Mouse (Mus musculus) megakaryocyte, embryonic 14.5 days (primary cell): ENCODE results near the gene Ercc1. TPM values are rescaled to one million over a fixed set of nuclear protein-coding genes. Genes with fewer than 3 reads are reported as not detected.
A peak's percentile ranks its signal among the peaks of the same experiment; 100 is the strongest.

Source experiments
- H3K27me3 ChIP-seq: replicated peaks from 2 replicates; pipeline ENCODE3; 2012; ENCODE audit warnings: inconsistent platforms
- H3K36me3 ChIP-seq: replicated peaks from 2 replicates; pipeline ENCODE3; 2012; ENCODE audit warnings: low read length, inconsistent platforms, mixed read lengths
- H3K4me1 ChIP-seq: 2 replicates; pipeline ENCODE4 v1.6.1; 2012; ENCODE audit warnings: inconsistent platforms
- H3K4me3 ChIP-seq: replicated peaks from 2 replicates; pipeline ENCODE3; 2012; ENCODE audit warnings: moderate library complexity, mild to moderate bottlenecking, inconsistent platforms
- H3K9me3 ChIP-seq: 2 replicates; pipeline ENCODE4 v1.6.1; 2012; ENCODE audit warnings: inconsistent platforms
- FLI1 ChIP-seq: IDR thresholded peaks from 2 replicates; pipeline ENCODE4 v1.6.1; 2012; ENCODE audit warnings: low read length, inconsistent platforms, mixed read lengths
- GATA1 ChIP-seq: IDR thresholded peaks from 3 replicates; pipeline ENCODE4 v1.6.1; 2012; ENCODE audit warnings: mixed read lengths, low read length, inconsistent platforms, borderline replicate concordance
- polyA plus RNA-seq: library from polyadenylated mRNA; stranded (reverse); fragments of >175 nt; gene quantifications from 2 replicates; pipeline ENCODE4 v1.2.3, GENCODE M21; 2012; ENCODE audit warnings: low replicate concordance; ENCODE audit not compliant: insufficient read depth

Ercc1 gene
- 36.5 and 52.2 TPM in 2 replicates for polyA plus RNA-seq

GRCm38 (mm10) chr7:19344237-19344847 is at the start of gene Ercc1:
Ercc1 (plus strand) TSS chr7:19344778.
- H3K27me3 ChIP-seq: peaks cover 17% of the 10 kb centered on the region
- peaks cover 58% of the 10 kb centered on the region for H3K4me1 ChIP-seq
- H3K36me3 ChIP-seq: peaks cover 17% of the 10 kb centered on the region
- TF ChIP-seq GATA1 (no peak), FLI1 (no peak)
- no peaks in the 10 kb centered on the region for H3K9me3 ChIP-seq
- peak within 1 kb of the TSS; percentile 96 for H3K4me3 ChIP-seq

GRCm38 (mm10) chr7:19295503-19296185 is 48.9 kb upstream of the Ercc1 start:
- peak overlapping the region; percentile 92 for H3K4me3 ChIP-seq
- peaks cover 2% of the 10 kb centered on the region for H3K27me3 ChIP-seq

DNA sequence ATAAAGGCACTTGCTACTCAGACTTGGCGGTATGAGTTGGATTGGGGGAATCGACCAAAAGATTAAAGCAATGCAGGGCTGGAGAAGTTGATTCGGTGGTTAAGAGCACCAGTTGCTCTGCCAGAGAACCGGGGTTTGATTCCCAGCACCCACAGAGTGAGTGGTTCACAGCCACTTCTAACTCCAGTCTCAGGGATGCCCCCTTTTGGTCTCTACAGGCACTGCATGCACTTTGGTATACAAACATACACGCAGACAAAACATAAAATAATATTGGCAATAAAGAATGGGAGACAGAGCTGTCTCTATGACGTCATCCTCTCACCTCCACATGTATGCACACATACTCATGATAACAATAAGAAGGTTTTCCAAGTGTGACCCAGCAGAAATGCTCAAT is 47.5 kb upstream of the Ercc1 start:
- TF ChIP-seq FLI1 (no peak), GATA1 (no peak)
- Histone ChIP-seq H3K4me1 (peaks cover 29% of the 10 kb centered on the region), H3K36me3 (no peaks in the 10 kb centered on the region), H3K4me3 (no peak overlapping the region), H3K9me3 (no peaks in the 10 kb centered on the region), H3K27me3 (peaks cover 9% of the 10 kb centered on the region)

More at GRCm38 (mm10) chr7:19295503-19296185, 48.9 kb upstream of the Ercc1 start:
- Histone ChIP-seq H3K9me3 (no peaks in the 10 kb centered on the region), H3K4me1 (peaks cover 31% of the 10 kb centered on the region), H3K36me3 (no peaks in the 10 kb centered on the region)
- TF ChIP-seq FLI1 (no peak), GATA1 (no peak)

GRCm38 (mm10) chr7:19297794-19298193 is 46.8 kb upstream of the Ercc1 start:
- TF ChIP-seq FLI1 (no peak), GATA1 (no peak)
- H3K4me3 ChIP-seq: no peak overlapping the region
- H3K36me3 ChIP-seq: no peaks in the 10 kb centered on the region
- H3K9me3 ChIP-seq: no peaks in the 10 kb centered on the region
- peaks cover 33% of the 10 kb centered on the region for H3K4me1 ChIP-seq
- H3K27me3 ChIP-seq: peaks cover 16% of the 10 kb centered on the region

GRCm38 (mm10) chr7:19299194-19299593 is 45.4 kb upstream of the Ercc1 start:
- peaks cover 21% of the 10 kb centered on the region for H3K27me3 ChIP-seq
- H3K4me3 ChIP-seq: no peak overlapping the region
- peaks cover 38% of the 10 kb centered on the region for H3K4me1 ChIP-seq
- H3K9me3 ChIP-seq: no peaks in the 10 kb centered on the region
- no peaks in the 10 kb centered on the region for H3K36me3 ChIP-seq
- TF ChIP-seq GATA1 (no peak), FLI1 (no peak)

GRCm38 (mm10) chr7:19300501-19301421 is 43.8 kb upstream of the Ercc1 start:
- Histone ChIP-seq H3K27me3 (peaks cover 36% of the 10 kb centered on the region), H3K4me1 (peaks cover 47% of the 10 kb centered on the region)
- TF ChIP-seq FLI1: no peak
- TF ChIP-seq GATA1: no peak

DNA sequence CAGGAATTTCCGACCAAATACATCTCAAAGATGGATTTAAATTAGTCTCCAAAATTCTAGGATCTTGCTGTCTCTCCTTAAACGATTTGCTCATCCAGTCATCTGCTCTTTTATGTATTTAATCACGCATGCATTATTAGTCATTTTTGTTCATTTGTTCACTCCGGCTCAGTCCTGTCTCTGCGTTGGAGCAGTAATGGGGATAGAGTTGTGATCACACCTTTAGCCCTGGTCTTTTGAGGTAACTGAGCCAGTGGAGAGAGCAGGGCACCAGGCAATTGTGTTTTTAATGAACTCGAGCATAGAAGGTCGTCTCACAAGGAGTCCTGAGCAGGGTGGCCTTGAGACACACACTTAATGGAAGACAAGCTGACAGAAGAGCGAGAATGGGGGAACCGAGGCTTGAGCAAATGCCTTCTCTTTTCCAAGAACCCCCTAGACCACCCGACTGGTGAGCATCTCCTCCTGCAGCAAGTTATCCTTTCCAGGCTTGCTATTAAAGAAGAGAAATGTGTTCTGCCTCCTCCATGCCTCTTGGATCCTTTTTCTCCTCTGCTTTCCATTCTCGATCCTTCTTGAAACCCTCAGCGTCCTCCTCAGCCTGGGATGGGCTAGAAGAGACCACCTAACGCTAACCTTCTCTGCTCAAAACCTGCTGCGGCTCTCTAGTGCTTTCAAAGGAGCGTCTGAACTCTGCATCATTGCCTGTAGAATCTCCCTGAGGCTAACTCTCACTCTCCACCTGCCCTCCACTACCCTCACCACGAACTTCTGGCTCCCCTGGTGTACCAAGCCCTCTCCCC is 42.9 kb upstream of the Ercc1 start:
- peak overlapping the region; percentile 88 for H3K4me3 ChIP-seq
- H3K4me1 ChIP-seq: peaks cover 55% of the 10 kb centered on the region
- TF ChIP-seq GATA1 (no peak), FLI1 (no peak)
- H3K9me3 ChIP-seq: no peaks in the 10 kb centered on the region
- H3K27me3 ChIP-seq: peaks cover 46% of the 10 kb centered on the region
- H3K36me3 ChIP-seq: no peaks in the 10 kb centered on the region

More at GRCm38 (mm10) chr7:19300501-19301421, 43.8 kb upstream of the Ercc1 start:
- Histone ChIP-seq H3K36me3 (no peaks in the 10 kb centered on the region), H3K4me3 (peak overlapping the region; percentile 88), H3K9me3 (no peaks in the 10 kb centered on the region)

GRCm38 (mm10) chr7:19302264-19303045 is 42.1 kb upstream of the Ercc1 start:
- H3K27me3 ChIP-seq: peaks cover 51% of the 10 kb centered on the region
- H3K4me3 ChIP-seq: peak overlapping the region; percentile 88
- H3K9me3 ChIP-seq: no peaks in the 10 kb centered on the region
- no peaks in the 10 kb centered on the region for H3K36me3 ChIP-seq
- TF ChIP-seq GATA1 (no peak), FLI1 (no peak)
- peaks cover 63% of the 10 kb centered on the region for H3K4me1 ChIP-seq
